Mouse (Mus musculus) B cell, adult (primary cell): ENCODE measurements around the gene Mttp. TPM values are rescaled to one million over a fixed set of nuclear protein-coding genes. Genes with fewer than 3 reads are reported as not detected.

Experiments
- total RNA-seq: library from RNA; stranded (reverse); gene quantifications from 4 replicates; pipeline ENCODE4 v1.2.4, GENCODE M21; 2023; ENCODE audit not compliant: inconsistent age

Mttp gene
- 1.2 to 3.5 TPM (median 1.9 TPM) in 4 replicates for total RNA-seq

GRCm38 (mm10) chr3:138144642-138145171, at the start of gene Mttp:
Mttp (minus strand) TSS chr3:138144968.

GRCm38 (mm10) chr3:138193683-138194302, 49.0 kb upstream of the Mttp start, which contains the start of gene 4930579F01Rik:
4930579F01Rik (minus strand) TSS chr3:138193825.

DNA sequence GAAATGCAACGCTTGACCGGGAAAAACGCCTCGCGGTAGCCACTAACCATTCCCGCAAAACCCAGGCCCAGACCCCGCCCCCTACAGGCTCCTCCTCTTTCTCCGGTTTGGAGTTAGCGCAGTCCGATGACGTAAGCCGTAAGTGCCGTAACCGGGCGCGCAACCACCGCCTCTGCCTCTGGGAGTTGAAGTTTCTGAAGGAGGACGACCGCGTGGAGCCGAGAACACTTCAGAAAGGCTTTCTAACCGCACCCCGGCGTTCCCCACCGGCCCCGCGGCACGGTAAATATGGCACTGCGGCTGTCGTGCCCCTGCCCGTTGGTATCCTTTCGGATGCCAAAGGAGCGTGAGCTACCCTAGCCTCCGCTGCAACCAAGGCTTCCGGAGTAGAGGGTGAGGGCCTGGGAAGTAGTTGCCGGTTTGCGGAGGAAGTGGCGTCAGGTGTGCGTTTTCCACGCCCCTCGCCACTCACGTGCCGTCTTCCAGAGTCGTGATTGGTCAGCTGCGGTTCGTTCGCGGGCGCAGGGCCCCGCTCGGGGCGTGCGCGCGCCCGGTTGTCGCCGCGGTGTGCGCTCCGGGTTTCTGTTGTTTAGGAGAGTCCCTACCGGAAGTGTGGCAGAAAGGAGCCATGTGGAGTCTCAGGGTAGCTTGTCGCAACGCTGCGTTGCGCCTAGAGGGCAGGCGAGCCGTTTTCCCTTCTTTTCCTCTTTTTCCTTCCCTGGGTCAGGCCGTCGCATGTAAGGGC, 1.3 kb downstream of the Mttp start, which contains the start of gene Trmt10a:
Gene Trmt10a, plus strand, starts transcription at position 134 of the 745 bp plus-strand sequence.

GRCm38 (mm10) chr3:138067288-138067687, 77.5 kb downstream of the Mttp start, which contains the start of gene Gm5105:
Gm5105 (minus strand) TSS chr3:138067388.

DNA sequence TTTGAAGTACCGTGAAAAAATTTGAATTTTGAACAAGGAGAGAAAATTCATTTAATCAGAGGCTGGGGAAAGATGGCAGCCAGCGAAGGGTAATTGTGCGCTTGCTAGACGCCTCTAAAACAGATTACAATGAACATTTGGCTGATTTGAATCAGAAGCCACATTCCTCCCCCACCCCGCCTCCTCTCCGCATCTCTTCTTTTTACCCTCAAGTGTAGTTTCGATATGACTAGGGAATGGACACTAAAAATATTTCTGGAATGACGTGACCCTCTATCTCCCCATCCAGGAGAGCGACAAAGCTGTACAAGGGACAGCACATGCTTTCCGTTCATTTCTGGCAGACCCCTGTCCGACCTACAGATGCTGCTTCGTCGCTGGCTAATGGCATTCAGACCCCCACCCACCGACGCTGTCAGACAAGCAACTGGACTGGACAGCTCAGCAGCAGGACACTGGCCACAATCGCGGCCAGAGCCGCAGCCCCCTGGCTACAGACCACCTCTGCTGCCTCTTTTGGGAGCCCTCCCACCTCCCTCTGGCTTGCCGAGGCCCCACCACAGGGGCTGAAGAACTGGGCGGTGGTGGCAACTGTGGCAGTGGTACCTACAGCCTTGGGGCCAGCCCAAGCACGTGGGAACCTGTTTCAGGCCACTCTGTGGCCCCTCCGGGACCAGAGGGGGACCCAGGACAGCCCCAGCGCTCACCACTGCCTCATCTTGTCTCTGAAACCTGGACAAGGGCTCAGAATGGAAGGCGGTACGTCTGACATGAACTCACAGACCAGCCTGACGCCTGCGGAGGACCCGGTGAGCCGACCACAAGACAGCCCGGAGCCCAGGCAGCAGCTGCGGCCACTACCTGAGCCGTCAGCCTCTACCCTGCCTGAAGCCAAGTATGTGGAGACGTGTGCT, 79.8 kb downstream of the Mttp start, which contains the start of gene 1110002E22Rik:
Gene 1110002E22Rik, plus strand, starts transcription at position 321 of the 914 bp plus-strand sequence.

Other genes with a start within 250 kb of the Mttp start
- gene Lamtor3, start 226.5 kb downstream of the Mttp start, total RNA-seq: 66.7 to 82.9 TPM (median 71.6 TPM) in 4 replicates
- 72.7 to 82.4 TPM (median 80.0 TPM) in 4 replicates for gene Dapp1, start 163.4 kb downstream of the Mttp start, total RNA-seq
- not detected in 4 replicates for gene 1110002E22Rik, start 79.9 kb downstream of the Mttp start, total RNA-seq
- not detected in 4 replicates for gene Gm5105, start 77.6 kb downstream of the Mttp start, total RNA-seq
- 6.4 to 9.9 TPM (median 8.7 TPM) in 4 replicates for gene Trmt10a, start 1.5 kb downstream of the Mttp start, total RNA-seq
- gene 4930579F01Rik, start 48.9 kb upstream of the Mttp start, total RNA-seq: not detected in 4 replicates
- not detected in 4 replicates for gene Adh7, start 72.8 kb upstream of the Mttp start, total RNA-seq
- gene Adh1, start 116.0 kb upstream of the Mttp start, total RNA-seq: not detected in 4 replicates
- gene Adh6a, start 168.3 kb upstream of the Mttp start, total RNA-seq: not detected in 4 replicates
- not detected in 4 replicates for gene Adh6b, start 196.8 kb upstream of the Mttp start, total RNA-seq